Mouse (Mus musculus) ovary, postnatal 36 days (tissue): Measurements from ENCODE around the gene Galntl6.
A peak's percentile ranks its signal among the peaks of the same experiment; 100 is the strongest.

Source experiments
- DNase-seq: peaks from one replicate; pipeline ENCODE4 v3.0.0; 2022; ENCODE audit warnings: low spot score, mixed read lengths

Galntl6 gene

GRCm38 (mm10) chr8:58258577-58259315 is 653.7 kb downstream of the Galntl6 start:
- DNase-seq: no peak

GRCm38 (mm10) chr8:58253620-58254019 is 658.8 kb downstream of the Galntl6 start:
- no peak for DNase-seq

DNA sequence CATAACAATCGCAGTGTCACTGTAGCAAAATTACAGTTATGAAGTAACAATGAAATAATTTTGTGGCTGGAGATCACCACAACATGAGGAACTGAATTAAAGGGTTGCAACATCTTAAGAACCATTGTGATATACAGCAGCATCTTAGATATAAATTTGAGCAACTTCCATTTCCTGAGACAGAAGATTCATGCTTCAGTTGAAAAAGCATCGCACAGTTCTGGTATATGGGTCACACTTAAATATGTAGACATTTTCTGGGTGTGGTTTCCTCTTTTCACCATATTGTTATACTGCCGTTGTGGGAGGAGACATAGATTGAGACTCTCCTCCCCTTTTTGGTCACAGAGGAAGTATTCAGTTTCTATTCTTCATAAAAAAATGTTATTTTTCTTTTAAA is 667.6 kb downstream of the Galntl6 start:
- no peak for DNase-seq

DNA sequence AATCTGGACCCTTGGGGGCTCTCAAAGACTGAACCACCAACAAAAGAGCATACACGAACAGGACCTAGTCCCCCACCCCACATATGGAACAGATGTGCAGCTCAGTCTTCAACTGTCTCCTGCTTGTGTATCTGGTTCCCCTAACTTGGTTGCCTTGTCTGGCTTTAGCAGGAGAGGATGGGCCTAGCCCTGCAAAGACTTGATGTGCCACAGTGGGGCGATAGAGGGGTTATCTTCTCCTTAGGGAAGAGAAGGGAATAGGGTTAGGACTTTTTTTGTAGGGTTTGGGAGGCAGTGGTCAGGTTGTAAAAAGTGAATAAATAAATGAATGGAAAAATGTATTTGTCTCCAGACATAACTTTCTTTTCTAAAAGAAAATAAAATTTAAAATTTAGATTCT is 678.2 kb downstream of the Galntl6 start:
- no peak for DNase-seq

DNA sequence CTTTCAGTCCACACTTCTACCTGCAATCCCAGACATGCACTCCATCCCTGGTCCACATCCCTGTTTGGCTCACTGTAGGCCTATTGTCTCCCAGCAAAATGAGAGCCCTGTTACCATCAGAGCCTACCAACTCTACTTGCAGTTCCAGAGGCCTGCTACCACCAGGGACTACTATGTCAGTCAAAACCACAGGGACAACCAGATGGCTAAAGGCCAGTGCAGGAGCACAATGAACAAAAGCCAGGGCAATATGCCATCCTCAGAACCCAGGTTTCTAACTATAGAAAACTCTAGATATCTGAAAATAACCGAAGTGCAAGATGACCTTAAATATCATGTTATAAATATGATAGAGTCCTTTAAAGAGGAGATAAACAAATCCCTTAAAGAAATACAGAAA is 683.7 kb downstream of the Galntl6 start:
- DNase-seq: no peak

DNA sequence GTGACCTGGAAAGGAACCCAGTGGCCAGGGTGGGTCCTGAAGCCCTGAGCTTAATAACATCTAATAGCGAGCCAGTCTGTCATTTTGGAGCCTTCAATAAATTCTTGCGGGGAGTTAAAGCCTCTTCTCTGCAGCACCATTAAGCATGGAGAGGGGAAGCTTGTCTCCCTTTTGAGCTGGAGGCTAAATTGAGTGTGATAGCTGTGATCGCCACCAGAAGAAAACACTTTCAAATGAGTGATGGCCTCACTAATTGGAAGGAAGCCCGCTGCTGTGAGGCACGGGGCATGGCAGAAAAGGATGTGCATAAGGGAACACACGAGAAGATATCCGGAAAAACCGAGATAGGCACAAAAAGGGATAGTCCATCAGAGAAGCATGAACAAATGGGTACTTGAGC is 694.6 kb downstream of the Galntl6 start:
- DNase-seq: no peak

DNA sequence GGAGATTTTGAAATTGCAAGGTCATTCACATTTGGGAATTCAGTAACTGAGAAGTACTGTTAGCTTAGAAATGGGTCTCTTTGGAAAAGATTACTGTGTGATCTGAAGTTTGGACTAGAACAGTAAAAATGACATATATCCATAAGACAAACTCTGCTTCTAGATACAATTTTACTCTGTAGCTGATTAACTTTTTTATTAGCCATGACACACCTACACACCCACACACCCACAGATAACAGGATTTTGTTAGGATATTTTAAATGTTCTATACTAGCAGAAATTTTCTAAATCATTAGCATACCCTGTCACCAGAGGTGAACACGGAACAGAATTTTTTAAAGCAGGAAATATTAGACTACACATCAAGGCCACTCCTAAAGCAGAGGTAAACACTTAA is 722.7 kb downstream of the Galntl6 start:
- DNase-seq: no peak

GRCm38 (mm10) chr8:58146961-58147360 is 765.5 kb downstream of the Galntl6 start:
- peak; percentile 7 for DNase-seq

DNA sequence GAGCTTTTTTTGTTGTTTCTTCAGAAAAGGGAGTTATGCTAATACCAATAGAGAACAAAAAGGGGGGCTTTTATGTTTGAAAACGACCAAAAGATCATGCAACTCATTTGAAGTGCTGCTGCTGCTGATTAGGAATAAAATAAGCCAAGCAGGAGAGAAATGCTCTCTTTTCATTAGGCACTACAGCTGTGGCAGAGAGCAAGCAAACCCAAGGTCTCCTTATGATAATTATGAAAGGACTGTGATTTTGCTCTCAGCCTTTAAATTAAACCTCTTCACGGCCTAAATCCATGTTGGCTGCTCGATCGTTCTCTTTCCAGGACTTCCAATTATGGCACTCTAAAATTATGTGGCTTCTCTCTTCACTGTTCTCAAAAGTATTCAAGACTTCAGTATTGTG is 825.7 kb downstream of the Galntl6 start:
- no peak for DNase-seq

- no peak for DNase-seq
Observed at GRCm38 (mm10) chr8:58084931-58085330, 827.5 kb downstream of the Galntl6 start.

DNA sequence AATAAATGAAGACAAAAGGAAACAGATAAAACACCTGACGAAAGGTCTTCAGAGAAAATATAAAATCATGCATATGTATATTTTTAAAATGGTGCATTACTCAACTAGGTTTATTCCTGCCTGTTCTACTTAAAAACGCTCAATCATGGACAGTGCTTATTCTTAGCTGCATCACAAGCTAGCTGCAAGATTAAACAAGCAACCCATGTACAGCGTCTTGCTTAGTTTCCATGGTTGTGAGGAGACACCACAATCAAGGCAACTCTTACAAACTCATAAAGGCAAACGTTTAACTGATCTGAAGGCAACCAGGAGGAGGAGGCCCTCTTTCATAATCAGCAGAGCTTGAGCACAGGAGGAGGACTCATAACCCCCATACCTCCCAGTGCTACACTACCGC is 830.7 kb downstream of the Galntl6 start:
- no peak for DNase-seq

- DNase-seq: no peak
Observed at GRCm38 (mm10) chr8:58074611-58075010, 837.8 kb downstream of the Galntl6 start.

GRCm38 (mm10) chr8:58073733-58074132 is 838.7 kb downstream of the Galntl6 start:
- DNase-seq: no peak

GRCm38 (mm10) chr8:58032271-58032670 is 880.2 kb downstream of the Galntl6 start:
- DNase-seq: no peak

DNA sequence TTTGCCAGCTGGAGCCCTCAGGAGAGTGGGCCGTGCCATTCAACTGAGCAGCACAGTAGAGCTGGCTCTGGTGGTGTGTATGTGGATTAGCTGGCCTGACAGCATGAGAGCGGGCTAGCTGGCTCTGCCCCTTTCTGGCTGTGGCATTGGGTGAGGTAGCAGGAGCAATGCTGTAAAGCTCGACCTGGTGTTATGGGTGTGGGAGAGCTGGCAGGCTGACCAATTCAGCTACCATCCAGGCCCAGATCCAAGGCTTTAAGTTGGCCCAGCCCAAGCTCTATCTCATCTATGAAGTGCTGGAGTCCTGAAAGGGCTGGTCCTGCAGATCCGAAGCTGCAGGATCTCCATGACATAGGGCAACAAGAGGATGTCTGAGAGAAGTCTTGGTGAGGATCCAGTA is 886.9 kb downstream of the Galntl6 start:
- peak; percentile 3 for DNase-seq

DNA sequence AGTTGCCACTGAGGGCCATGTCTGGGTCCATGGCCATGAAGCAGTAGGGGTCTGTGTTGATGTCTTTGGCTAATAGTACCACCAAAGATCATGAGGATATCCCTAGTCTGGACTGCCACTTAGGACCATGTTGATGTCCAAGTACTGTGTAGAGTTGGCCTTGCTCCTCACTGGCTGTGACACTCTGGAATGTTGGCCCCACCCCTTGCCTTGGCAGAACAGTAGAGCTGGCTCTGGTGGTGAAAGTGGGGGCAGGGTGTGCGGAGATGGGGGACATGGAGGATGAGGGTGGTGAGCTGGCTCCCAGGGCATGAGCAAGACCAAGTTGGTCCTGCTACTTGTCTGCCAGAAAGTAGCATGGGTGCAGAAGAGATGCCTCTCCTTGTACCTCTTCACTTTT is 887.3 kb downstream of the Galntl6 start:
- DNase-seq: no peak

DNA sequence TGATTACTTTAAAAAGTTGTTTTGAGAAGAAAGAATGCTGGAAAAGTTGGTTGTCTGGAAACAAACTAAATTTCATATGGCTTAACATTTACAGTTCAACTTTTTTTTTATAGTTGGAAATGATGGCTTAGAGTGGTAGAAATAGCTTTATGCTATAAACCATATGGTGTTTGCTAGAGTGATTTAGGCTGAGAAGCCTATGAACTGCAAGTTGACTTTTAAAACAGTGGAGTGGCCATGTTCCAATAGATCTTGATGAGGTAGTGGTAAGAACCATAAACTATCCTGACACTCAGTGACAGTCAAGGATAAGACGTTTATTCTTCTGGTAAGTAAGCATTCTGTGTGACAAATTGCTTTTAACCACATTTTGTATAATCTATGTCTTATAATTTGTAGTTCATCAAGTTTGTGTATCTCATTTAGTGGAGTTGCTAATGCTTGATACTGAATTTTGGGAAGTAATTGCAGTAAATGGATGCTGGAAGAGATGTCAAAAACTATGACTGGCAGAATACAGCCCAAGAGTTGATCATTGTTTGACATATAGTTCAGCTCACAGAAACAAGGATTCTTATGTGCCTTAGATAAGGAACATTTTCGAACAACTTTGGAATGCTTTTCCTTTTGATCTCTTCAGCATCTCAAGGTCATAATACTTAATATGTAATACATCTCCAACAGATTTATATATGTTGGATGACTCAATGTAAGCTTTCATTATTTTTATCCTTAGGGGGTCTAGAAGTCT is 888.8 kb downstream of the Galntl6 start:
- no peak for DNase-seq

DNA sequence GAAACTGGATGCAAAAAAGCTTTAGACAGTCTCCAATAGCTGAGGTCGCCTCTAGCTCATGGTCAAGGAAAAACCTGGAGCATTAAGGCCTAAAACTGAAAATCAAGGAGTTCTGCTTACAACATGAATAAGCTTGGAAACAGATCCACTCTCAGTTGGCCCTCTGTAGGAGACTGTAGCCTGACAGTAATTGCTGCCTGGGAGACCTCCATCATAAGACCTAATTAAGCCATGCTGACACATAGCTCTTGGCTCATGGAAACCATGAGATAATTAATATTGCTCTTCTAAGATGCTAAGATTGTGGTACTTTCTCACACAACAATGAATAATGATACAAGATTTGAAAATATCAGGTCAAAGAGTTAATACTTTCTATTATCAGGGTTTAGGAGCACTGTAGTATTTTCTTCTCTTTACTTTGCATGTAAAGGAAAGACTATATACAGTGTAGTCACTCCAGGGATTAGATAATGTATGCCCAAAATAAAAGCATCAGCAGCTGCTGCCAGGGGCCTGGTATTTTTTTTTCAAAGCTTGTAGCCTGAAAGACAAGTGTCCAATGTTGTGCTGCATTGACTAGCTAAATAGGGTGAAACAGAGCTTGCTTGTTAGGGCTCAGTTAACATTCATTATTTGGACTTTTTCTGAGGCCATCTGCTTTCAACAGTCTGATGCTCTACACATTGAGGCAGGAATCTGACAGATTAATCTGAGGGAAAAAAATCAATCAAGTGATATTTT is 922.8 kb downstream of the Galntl6 start:
- no peak for DNase-seq

GRCm38 (mm10) chr8:57977372-57977771 is 935.1 kb downstream of the Galntl6 start:
- no peak for DNase-seq

DNA sequence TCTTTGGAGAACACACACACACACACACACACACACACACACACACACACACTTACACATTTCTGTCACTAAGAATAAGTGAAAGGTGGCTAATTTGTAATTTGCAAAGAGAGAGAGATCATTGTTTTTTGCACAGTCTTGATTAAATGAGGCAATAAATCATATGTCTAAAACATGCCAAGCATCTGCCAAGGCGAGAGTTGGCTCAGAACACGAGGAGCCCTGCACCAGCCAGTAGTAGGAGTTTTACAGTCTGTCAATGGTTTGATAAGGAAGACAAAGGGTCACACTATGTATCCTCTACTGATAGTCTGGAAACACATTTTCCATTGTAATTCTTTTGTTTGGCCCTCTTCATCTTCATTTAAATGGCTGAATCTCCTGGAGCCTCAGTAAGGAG is 938.3 kb downstream of the Galntl6 start:
- DNase-seq: no peak

DNA sequence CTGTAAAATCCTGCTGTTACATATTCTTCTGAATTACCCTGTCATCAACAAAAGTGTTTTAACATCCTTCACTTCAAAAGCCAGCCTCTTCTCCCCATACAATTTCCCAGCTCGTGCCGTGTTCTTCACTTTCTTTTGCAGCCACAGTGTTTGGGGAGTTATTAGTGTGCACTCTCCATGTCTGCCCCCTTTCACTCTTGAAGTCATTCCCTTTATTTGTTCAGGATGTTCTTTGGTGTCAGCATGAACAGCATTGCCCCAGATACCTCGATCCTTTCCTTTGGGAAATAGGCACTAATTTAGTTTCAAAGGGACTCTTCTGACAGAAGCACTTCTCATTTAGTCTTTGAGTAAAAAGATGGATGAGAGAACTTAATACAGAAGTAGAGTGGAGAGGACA is 939.6 kb downstream of the Galntl6 start:
- DNase-seq: no peak

DNA sequence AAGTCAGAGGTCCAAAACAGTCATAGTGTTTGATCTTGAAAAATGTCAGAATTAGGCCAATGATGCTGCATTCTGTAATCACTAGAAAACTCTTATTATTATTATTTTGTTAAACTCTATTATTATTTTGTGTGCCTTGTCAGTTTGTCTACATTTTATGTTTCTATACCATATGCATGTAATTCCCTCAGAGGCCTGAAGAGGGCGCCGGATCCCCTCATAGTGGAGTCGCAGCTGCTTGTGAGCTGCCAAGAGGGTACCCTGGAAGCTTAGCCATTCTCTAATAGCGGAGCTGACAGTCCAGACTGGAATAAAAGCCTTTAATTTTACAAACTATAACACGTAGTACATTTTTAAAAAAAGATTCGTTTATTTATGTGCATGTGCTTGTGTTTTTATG is 945.8 kb downstream of the Galntl6 start:
- no peak for DNase-seq

DNA sequence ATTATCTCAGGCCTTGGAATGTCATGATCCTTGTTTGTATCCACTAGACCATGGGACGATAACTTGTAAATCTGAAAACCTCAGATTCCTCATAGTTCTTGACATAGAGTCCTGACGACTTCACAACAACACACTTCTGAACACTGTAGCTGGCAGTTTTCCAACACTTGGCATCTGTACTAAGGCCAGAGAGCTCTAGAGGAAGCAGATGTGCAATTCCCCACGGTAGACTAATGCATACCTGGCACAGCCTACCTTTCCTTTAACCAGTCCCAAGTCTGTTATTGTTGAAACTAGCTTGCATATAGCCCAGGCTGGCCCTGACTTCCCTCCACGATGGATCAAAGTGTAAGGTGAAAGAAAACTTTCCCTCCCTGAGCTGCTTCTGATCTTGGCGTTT is 946.9 kb downstream of the Galntl6 start:
- no peak for DNase-seq
